Mouse (Mus musculus) erythroblast, embryonic 14.5 days (primary cell): ENCODE data around the gene Slc44a3.

Source experiments
- GATA1 ChIP-seq: IDR thresholded peaks from 2 replicates; pipeline ENCODE4 v1.6.1; 2012; ENCODE audit warnings: low read length, inconsistent platforms, mixed read lengths
- TAL1 ChIP-seq: IDR thresholded peaks from 3 replicates; pipeline ENCODE4 v1.6.1; 2012; ENCODE audit warnings: low read length, inconsistent platforms, mixed read lengths

DNA sequence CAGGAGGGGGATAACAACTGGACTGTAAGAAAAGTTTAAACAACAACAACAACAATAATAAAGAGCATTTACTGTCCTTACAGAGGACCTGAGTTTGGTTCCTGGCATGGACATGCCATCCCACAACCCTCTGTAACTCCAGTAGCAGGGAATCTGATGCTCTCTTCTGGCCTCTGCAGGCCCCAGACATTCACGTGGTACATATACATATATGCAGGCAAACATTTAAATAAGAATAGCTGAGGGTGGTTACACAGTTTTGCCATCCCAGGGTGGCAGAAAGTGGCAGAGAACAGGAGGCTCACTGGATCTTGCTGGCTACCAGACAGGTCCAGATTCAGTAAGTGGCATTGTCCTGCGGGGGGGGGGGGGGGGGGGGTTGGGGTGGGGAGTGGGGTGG is 64.1 kb downstream of the Slc44a3 start:
- TF ChIP-seq TAL1, result no peak
- TF ChIP-seq GATA1, result no peak
